Mouse (Mus musculus): ENCODE data around the gene Hist1h3g.

DNA sequence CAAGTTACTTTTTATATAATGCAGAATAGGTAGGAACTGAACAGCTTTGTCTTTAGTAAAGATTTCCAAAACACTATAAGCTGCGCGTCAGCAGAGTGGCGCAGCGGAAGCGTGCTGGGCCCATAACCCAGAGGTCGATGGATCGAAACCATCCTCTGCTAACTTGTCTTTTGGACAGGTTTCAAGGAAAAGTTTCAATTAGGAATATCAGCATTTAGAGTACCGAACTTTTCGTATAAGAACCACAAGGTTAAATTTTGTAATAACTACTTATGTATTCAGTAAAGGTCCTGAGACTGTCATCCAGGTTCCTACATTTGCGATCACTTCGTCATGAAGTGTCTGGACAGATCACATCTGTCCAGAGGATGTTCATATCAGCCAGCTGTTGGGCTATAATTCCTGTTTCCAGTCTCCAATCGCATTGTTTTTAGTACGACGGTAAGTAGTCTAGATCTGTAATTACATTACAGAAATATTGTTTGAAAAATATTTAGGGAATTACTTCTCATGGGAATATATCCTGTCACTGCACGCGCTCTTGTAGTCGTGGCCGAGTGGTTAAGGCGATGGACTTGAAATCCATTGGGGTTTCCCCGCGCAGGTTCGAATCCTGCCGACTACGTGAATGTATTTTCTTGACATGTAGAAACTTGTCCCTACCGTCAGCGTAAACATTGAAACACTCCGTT, 17.5 kb upstream of the Hist1h3g start:
- no peak for TF ChIP-seq CTCF (IDR thresholded peaks at IDR 0.05; ENCODE audit: low read depth)
- 0 out of 2 replicates have a peak, but pooled peaks have one; percentile 2 for TF ChIP-seq EP300 (IDR thresholded peaks at IDR 0.05; ENCODE audit: low read depth)
